Mouse (Mus musculus) C2C12 (cell line): ENCODE results near the gene Kalrn.

Source experiments
- CEBPB ChIP-seq: IDR thresholded peaks from one replicate; pipeline ENCODE4 v1.6.1; 2011; ENCODE audit warnings: low read depth, mild to moderate bottlenecking, control low read depth, moderate library complexity
- CTCF ChIP-seq: IDR thresholded peaks from one replicate; pipeline ENCODE4 v1.5.1; 2011; ENCODE audit not compliant: control insufficient read depth, insufficient read depth, insufficient read length
- FOSL1 ChIP-seq: IDR thresholded peaks from one replicate; pipeline ENCODE4 v1.8.0; 2011; ENCODE audit warnings: mild to moderate bottlenecking, low read length; ENCODE audit not compliant: poor library complexity, insufficient read depth, severe bottlenecking

- no peak for TF ChIP-seq CTCF
- no peak for TF ChIP-seq CEBPB
- TF ChIP-seq FOSL1 = no peak
These were observed 528.8 kb downstream of the Kalrn start for GRCm38 (mm10) chr16:34044539-34044938.
